Mouse (Mus musculus) midbrain, embryonic 14.5 days (tissue): Measurements from ENCODE around the gene Ppm1n. TPM values are rescaled to one million over a fixed set of nuclear protein-coding genes. Genes with fewer than 3 reads are reported as not detected.
A peak's percentile ranks its signal among the peaks of the same experiment; 100 is the strongest.

Experiments used
- ATAC-seq: fragments of 200-750 bp; cut with Nextera tagmentation; 2 replicates; pipeline ENCODE4 v1.8.0; 2017; ENCODE audit warnings: moderate number of reproducible peaks, moderate library complexity; ENCODE audit not compliant: low FRiP score, low TSS enrichment
- DNase-seq: peaks from one replicate; pipeline ENCODE4 v3.0.0-alpha.2; 2015
- H3K27ac ChIP-seq: fragments of 300-500 bp; sonication (generic); replicated peaks from 2 replicates; pipeline ENCODE4 v1.5.1; 2014; ENCODE audit warnings: mild to moderate bottlenecking, low read depth, low read length, moderate library complexity
- H3K27me3 ChIP-seq: fragments of 300-500 bp; sonication (generic); 2 replicates; pipeline ENCODE4 v1.6.1; 2014; ENCODE audit warnings: low read length, control low read depth, mixed read lengths; ENCODE audit not compliant: control insufficient read depth, insufficient read depth
- H3K36me3 ChIP-seq: fragments of 300-500 bp; sonication (generic); 2 replicates; pipeline ENCODE4 v1.6.1; 2014; ENCODE audit warnings: low read length, control low read depth; ENCODE audit not compliant: control insufficient read depth, insufficient read depth
- H3K4me1 ChIP-seq: fragments of 300-500 bp; sonication (generic); 2 replicates; pipeline ENCODE4 v1.6.1; 2014; ENCODE audit warnings: mild to moderate bottlenecking, antibody characterized with exemption, low read length, control low read depth; ENCODE audit not compliant: control insufficient read depth, insufficient read depth
- H3K4me2 ChIP-seq: fragments of 300-500 bp; sonication (generic); 2 replicates; pipeline ENCODE4 v1.6.1; 2014; ENCODE audit warnings: mild to moderate bottlenecking, low read length, moderate library complexity
- H3K4me3 ChIP-seq: fragments of 300-500 bp; sonication (generic); replicated peaks from 2 replicates; pipeline ENCODE4 v1.5.1; 2014; ENCODE audit warnings: low read depth, low read length
- H3K9ac ChIP-seq: fragments of 300-500 bp; sonication (generic); replicated peaks from 2 replicates; pipeline ENCODE4 v1.6.1; 2014; ENCODE audit warnings: mild to moderate bottlenecking, low read length, moderate library complexity
- H3K9me3 ChIP-seq: fragments of 300-500 bp; sonication (generic); 2 replicates; pipeline ENCODE4 v1.6.1; 2016; ENCODE audit warnings: low read length, control low read depth, mixed read lengths; ENCODE audit not compliant: control insufficient read depth
- WGBS: fragments of 180-500 bp; shearing (Covaris S2); extraction: QIAGEN DNeasy Blood & Tissue Kit; methylation state at CpG from one replicate; pipeline ENCODE4 v1.1.7; 2014; 5-methylcytosine and 5-hydroxymethylcytosine counted together
- polyA plus RNA-seq: library from polyadenylated mRNA; unstranded; fragments of >200 nt; fragmentation: Nextera tagmentation; extraction: Ambion mirVana; gene quantifications from 2 replicates; pipeline ENCODE4 v1.2.1, GENCODE M21; 2014

Gene Ppm1n
- polyA plus RNA-seq, 1 experiment from 2014 or later, result 0.62 TPM

DNA sequence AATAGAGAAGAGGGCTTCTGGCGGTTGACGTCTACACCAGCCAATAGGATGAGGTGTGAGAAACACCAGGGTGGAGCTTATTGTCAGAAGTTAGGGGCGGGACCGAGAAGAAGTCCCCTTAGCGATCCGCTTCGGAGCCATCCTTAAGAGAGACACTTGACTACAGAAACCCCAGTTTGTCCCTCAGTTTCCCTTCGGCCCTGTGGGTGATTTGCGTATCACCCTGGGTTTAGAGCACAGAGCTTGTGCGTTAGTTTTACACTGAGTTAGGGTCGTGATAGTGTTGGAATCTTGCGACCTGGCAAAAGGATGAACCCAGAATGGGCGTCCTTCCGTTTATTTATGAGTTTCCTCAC is 51.1 kb downstream of the Ppm1n start:
- H3K36me3 ChIP-seq, result peaks cover 14% of the 10 kb centered on the region
- ATAC-seq, result no peak
- no peak for DNase-seq
- H3K9ac ChIP-seq, result peak overlapping the region; percentile 79
- no peaks in the 10 kb centered on the region for H3K27me3 ChIP-seq
- H3K27ac ChIP-seq, result peak overlapping the region; percentile 100
- H3K4me1 ChIP-seq, result peaks cover 19% of the 10 kb centered on the region
- peak overlapping the region; percentile 92 for H3K4me2 ChIP-seq
- 0% methylated on average over 14 of the region's 14 CpGs for WGBS
- H3K4me3 ChIP-seq, result peak overlapping the region; percentile 65
- no peaks in the 10 kb centered on the region for H3K9me3 ChIP-seq

DNA sequence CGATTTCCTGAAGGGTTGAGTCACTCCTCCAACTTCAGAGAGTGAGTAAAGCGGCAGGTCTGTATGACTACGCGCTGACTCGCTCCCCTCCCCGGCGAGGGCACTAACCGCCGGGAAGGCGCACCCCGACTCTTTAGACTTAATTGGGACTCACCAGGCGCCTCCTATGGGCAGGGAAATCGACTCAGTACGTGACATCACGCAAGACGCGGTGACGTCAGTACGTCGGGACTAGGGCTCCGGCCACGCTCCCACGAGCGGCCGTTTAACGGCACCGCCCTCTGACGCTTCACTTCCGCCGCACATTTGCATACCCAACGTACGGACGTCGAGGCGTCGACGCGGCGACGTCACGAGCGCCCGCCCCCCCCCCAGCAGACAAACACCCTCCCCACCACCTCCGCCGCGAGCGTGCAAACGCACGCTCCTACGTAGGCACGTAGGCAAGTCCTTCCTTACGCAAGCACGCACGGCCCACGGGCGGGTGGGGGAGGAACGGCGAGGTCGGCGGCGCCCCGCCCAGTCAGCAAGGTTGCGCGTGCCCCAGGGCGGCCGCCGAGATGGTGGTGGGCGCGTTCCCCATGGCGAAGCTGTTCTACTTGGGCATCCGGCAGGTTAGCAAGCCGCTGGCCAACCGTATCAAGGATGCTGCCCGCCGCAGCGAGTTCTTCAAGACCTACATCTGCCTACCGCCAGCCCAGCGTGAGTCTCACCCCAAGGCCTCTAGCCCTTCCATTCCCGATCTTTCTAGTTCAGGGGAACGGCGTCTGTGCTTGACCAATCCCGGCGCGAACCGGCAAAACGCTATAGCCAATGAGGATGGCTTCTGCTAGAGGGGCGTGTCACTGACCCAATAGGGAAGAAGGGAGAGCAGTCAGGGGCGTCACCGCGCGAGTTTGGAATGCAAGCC is 51.7 kb downstream of the Ppm1n start, which contains the start of gene Opa3:
TSS of gene Opa3 (plus strand) at position 452 of the 910 bp plus-strand sequence.
- peak within 1 kb of the TSS; percentile 92 for H3K4me2 ChIP-seq
- DNase-seq (peak; percentile 100), ATAC-seq (peak; percentile 95)
- peak within 1 kb of the TSS; percentile 79 for H3K9ac ChIP-seq
- peak within 1 kb of the TSS; percentile 65 for H3K4me3 ChIP-seq
- H3K9me3 ChIP-seq, result no peaks in the 10 kb centered on the region
- H3K27ac ChIP-seq, result peak within 1 kb of the TSS; percentile 100
- peaks cover 19% of the 10 kb centered on the region for H3K4me1 ChIP-seq
- peaks cover 14% of the 10 kb centered on the region for H3K36me3 ChIP-seq
- under 1% methylated on average over 89 of the region's 91 CpGs for WGBS
- no peaks in the 10 kb centered on the region for H3K27me3 ChIP-seq

DNA sequence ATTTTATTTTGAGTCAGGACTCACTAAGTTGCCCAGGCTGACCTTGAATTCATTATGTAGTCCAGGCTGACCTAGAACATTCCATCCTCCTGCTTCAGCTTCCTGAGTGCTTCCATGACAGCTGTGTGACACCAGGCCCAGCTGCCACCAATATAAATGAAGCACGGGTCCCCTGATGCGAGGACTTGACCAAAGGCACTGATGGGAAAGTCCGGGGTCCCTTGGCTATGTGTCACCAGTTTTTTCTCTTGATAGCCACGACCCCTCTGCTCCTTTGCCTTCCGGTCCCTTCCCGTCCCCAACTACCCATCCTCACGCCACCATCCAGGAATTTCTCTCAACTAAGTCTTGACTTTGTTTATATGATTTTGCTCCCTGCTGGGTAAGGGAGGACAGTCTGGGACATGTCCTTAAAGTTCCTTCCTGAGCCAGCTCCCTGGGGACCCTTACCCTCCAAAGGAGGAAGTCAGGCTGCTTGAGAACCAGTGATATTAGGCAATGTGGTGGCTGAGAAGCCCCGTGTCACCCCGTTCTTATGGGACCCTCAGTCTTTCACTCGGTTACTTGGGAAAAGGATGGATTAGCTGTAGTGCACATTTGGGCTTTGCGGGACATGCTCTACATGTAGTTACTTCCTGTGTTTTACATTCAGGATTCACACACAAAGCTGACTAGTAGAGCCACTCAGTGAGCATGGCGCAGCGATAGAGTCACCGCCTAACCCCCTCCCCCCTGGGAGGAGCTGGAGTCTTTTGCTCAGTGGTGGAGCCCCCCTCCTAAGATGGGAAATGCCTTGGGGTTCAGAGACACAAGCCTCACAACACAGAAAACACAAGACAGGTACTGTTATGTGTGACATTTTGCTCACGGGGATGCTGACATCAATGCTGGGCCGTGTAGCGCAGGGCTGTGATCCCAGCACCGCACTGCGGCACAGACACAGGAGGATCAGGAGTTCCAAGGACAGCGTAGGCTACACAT is 52.8 kb downstream of the Ppm1n start:
- peaks cover 14% of the 10 kb centered on the region for H3K36me3 ChIP-seq
- peak overlapping the region; percentile 65 for H3K4me3 ChIP-seq
- DNase-seq, result peak; percentile 68
- peaks cover 19% of the 10 kb centered on the region for H3K4me1 ChIP-seq
- no peaks in the 10 kb centered on the region for H3K27me3 ChIP-seq
- peak; percentile 21; the same call in 1 of the 2 replicates for ATAC-seq
- H3K9me3 ChIP-seq, result no peaks in the 10 kb centered on the region
- H3K27ac ChIP-seq, result peak overlapping the region; percentile 100
- H3K4me2 ChIP-seq, result peak overlapping the region; percentile 92
- 19% methylated on average over 20 of the region's 20 CpGs for WGBS
- H3K9ac ChIP-seq, result peak overlapping the region; percentile 61

Other genes starting within 250 kb of the Ppm1n start
- gene Rsph6a, start 225.4 kb downstream of the Ppm1n start, polyA plus RNA-seq, result 0.12 and 0.21 TPM in 2 replicates
- gene Dmwd, start 203.8 kb downstream of the Ppm1n start, polyA plus RNA-seq, result 33.2 and 39.2 TPM in 2 replicates
- gene Dmpk, start 196.2 kb downstream of the Ppm1n start, polyA plus RNA-seq, result 9.8 and 13.2 TPM in 2 replicates
- 1.5 and 2.5 TPM in 2 replicates for gene Six5, start 185.5 kb downstream of the Ppm1n start, polyA plus RNA-seq
- gene Gm4969, start 161.7 kb downstream of the Ppm1n start, polyA plus RNA-seq, result 5.2 and 5.8 TPM in 2 replicates
- gene Fbxo46, start 160.2 kb downstream of the Ppm1n start, polyA plus RNA-seq, result 11.3 and 13.8 TPM in 2 replicates
- 18.5 and 20.0 TPM in 2 replicates for gene Qpctl, start 130.8 kb downstream of the Ppm1n start, polyA plus RNA-seq
- 112 and 130 TPM in 2 replicates for gene Snrpd2, start 130.3 kb downstream of the Ppm1n start, polyA plus RNA-seq
- 2.6 and 3.1 TPM in 2 replicates for gene Gipr, start 113.9 kb downstream of the Ppm1n start, polyA plus RNA-seq
- 2.6 and 9.3 TPM in 2 replicates for gene Eml2, start 103.6 kb downstream of the Ppm1n start, polyA plus RNA-seq
- 1.8 and 2.5 TPM in 2 replicates for gene Gpr4, start 67.5 kb downstream of the Ppm1n start, polyA plus RNA-seq
- gene Opa3, start 51.7 kb downstream of the Ppm1n start, polyA plus RNA-seq, result 33.2 and 35.0 TPM in 2 replicates
- gene Vasp, start 8.2 kb downstream of the Ppm1n start, polyA plus RNA-seq, result 28.9 and 29.1 TPM in 2 replicates
- gene Rtn2, start 2.6 kb upstream of the Ppm1n start, polyA plus RNA-seq, result 100.0 and 101 TPM in 2 replicates
- not detected in 2 replicates for gene Fosb, start 30.0 kb upstream of the Ppm1n start, polyA plus RNA-seq
- 78.9 and 97.7 TPM in 2 replicates for gene Ercc1, start 64.7 kb upstream of the Ppm1n start, polyA plus RNA-seq
- gene Cd3eap, start 79.4 kb upstream of the Ppm1n start, polyA plus RNA-seq, result 16.4 and 18.9 TPM in 2 replicates
- gene Ppp1r13l, start 79.7 kb upstream of the Ppm1n start, polyA plus RNA-seq, result 1.6 and 1.9 TPM in 2 replicates
- gene Ercc2, start 101.9 kb upstream of the Ppm1n start, polyA plus RNA-seq, result 21.6 and 27.9 TPM in 2 replicates
- 0.36 and 0.59 TPM in 2 replicates for gene Klc3, start 124.0 kb upstream of the Ppm1n start, polyA plus RNA-seq
- gene Ckm, start 124.7 kb upstream of the Ppm1n start, polyA plus RNA-seq, result 0.35 TPM in 1 of 2 replicates, not detected in the other
- gene Mark4, start 178.8 kb upstream of the Ppm1n start, polyA plus RNA-seq, result 18.8 and 20.3 TPM in 2 replicates
- 0.12 and 0.29 TPM in 2 replicates for gene Exoc3l2, start 183.3 kb upstream of the Ppm1n start, polyA plus RNA-seq
- 2.5 and 6.1 TPM in 2 replicates for gene Bloc1s3, start 228.3 kb upstream of the Ppm1n start, polyA plus RNA-seq
- 30.1 and 36.6 TPM in 2 replicates for gene Trappc6a, start 228.3 kb upstream of the Ppm1n start, polyA plus RNA-seq
- 0.51 and 0.74 TPM in 2 replicates for gene Nkpd1, start 237.8 kb upstream of the Ppm1n start, polyA plus RNA-seq